ENCODE assay signal across 9 mouse cellular contexts in the genomic region with DNA sequence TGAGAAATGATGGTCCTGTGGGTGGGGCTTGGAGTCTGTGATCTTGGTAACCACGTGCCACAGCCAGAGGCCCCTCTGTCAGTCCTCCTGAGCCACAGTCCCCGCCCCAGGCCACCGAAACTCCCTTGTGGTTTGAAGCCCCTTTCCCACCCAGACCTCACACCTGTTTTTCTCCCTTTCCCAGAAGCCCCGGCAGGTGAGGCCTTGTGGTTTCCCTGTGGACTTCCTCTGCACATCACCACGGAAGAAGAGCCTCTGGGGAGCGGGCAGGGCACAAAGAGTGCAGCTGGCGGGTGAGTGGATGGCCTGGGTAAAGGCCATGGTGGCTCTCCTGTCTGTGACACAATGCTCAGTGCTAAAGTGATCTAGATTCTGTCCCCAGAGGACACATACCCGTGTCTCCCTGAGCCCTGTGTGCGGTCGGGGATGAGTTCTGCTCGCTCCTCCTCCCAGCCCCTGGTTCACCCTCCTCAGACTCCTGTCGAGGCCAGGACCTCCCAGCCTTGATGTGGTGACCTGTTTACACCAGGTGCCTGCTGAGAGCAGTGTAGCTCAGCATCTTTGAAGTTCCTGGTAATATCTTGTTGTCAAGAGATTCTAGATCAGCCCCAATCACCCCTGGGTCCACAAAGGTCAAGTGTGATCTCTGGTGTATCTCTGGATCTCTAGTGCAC. TPM values are rescaled to one million over a fixed set of nuclear protein-coding genes. Genes with fewer than 3 reads are reported as not detected.
DNase-seq lines count a peak whose midpoint lies in the region; ATAC-seq lines count a peak whose summit lies in the region.
"Had no signal": no experiment of that assay in that cellular context is flagged by ENCODE, and none has a peak within 500 bp of the region (broad histone marks: within the 10 kb centered on the region; RNA-seq: fewer than 3 reads in every experiment).

No protein-coding gene starts in this region.

- 36% methylated on average over 12 of the region's 12 CpGs for WGBS in liver, embryonic 11.5 days
- WGBS in hindbrain, embryonic 16.5 days = 62% methylated on average over 12 of the region's 12 CpGs
- 68% methylated on average over 12 of the region's 12 CpGs for WGBS in midbrain, embryonic 13.5 days

- H3K27me3 ChIP-seq in liver, embryonic 11.5 days (replicated peaks; ENCODE audit: control insufficient read depth, insufficient read depth, low read length) = peaks cover 16% of the 10 kb centered on the region
- no peaks in the 10 kb centered on the region for H3K27me3 ChIP-seq in hindbrain, embryonic 16.5 days (replicated peaks; ENCODE audit: control insufficient read depth, insufficient read depth, low read length)
- H3K27me3 ChIP-seq in midbrain, embryonic 13.5 days = peaks cover 10% of the 10 kb centered on the region; the same call in 1 of the 2 replicates

- peak overlapping the region; percentile 94 for H3K4me2 ChIP-seq in liver, embryonic 11.5 days
- H3K4me2 ChIP-seq in hindbrain, embryonic 16.5 days (ENCODE audit: low read length) = peak overlapping the region; percentile 76
- H3K4me2 ChIP-seq in midbrain, embryonic 13.5 days (replicated peaks) = peak overlapping the region; percentile 91; the same call in 1 of the 2 replicates

- H3K36me3 ChIP-seq in liver, embryonic 11.5 days (ENCODE audit: control insufficient read depth, insufficient read depth, low read length) = no peaks in the 10 kb centered on the region
- H3K36me3 ChIP-seq in hindbrain, embryonic 16.5 days (ENCODE audit: control insufficient read depth, insufficient read depth, low read length) = no peaks in the 10 kb centered on the region
- H3K36me3 ChIP-seq in midbrain, embryonic 13.5 days = no peaks in the 10 kb centered on the region

- peaks cover 26% of the 10 kb centered on the region for H3K4me1 ChIP-seq in liver, embryonic 11.5 days (replicated peaks; ENCODE audit: control insufficient read depth, insufficient read depth, low read length)
- H3K4me1 ChIP-seq in hindbrain, embryonic 16.5 days (ENCODE audit: control insufficient read depth, insufficient read depth, low read depth, low read length) = peaks cover 7% of the 10 kb centered on the region
- H3K4me1 ChIP-seq in midbrain, embryonic 13.5 days (replicated peaks) = peaks cover 32% of the 10 kb centered on the region

- H3K27ac ChIP-seq in liver, embryonic 11.5 days (ENCODE audit: low read depth, low read length) = no peak overlapping the region
- no peak overlapping the region for H3K27ac ChIP-seq in hindbrain, embryonic 16.5 days (ENCODE audit: low read depth, low read length)
- H3K27ac ChIP-seq in midbrain, embryonic 13.5 days = no peak overlapping the region
- H3K27ac ChIP-seq: liver, embryonic 14.5 days had no signal

- no peak for ATAC-seq in liver, embryonic 11.5 days (replicated peaks; ENCODE audit: low FRiP score)
- no peak for ATAC-seq in hindbrain, embryonic 16.5 days
- no peak for ATAC-seq in midbrain, embryonic 13.5 days

- DNase-seq in liver, embryonic 11.5 days (ENCODE audit: low spot score) = no peak
- no peak for DNase-seq in liver
- peak; percentile 95 for DNase-seq in thymus, postnatal 0 days (ENCODE audit: low spot score)
- no peak for DNase-seq in left cerebral cortex, adult 9 months (ENCODE audit: low spot score in 2 of 2)
- DNase-seq in kidney, postnatal 36 days = no peak
- no peak for DNase-seq in right cerebral cortex, adult 18-20 months

- H3K4me3 ChIP-seq in liver, embryonic 11.5 days (ENCODE audit: low read depth, low read length) = no peak overlapping the region
- no peak overlapping the region for H3K4me3 ChIP-seq in hindbrain, embryonic 16.5 days (ENCODE audit: low read length)
- 0 out of 2 replicates have a peak overlapping the region, but pooled peaks have one; percentile 72 for H3K4me3 ChIP-seq in midbrain, embryonic 13.5 days (replicated peaks)

- no peak overlapping the region for H3K9ac ChIP-seq in liver, embryonic 11.5 days (ENCODE audit: low read depth, low read length)
- H3K9ac ChIP-seq in hindbrain, embryonic 16.5 days (ENCODE audit: low read depth, low read length) = peak overlapping the region; percentile 76
- H3K9ac ChIP-seq in midbrain, embryonic 13.5 days (replicated peaks) = no peak overlapping the region
- H3K9ac ChIP-seq: liver, embryonic 14.5 days had no signal

- H3K9me3 ChIP-seq in liver, embryonic 11.5 days (ENCODE audit: control insufficient read depth, low read length) = no peaks in the 10 kb centered on the region
- no peaks in the 10 kb centered on the region for H3K9me3 ChIP-seq in hindbrain, embryonic 16.5 days (ENCODE audit: control insufficient read depth, low read length)
- H3K9me3 ChIP-seq in midbrain, embryonic 13.5 days = no peaks in the 10 kb centered on the region

RNA-seq across cellular contexts. Expression of gene Tha1, which starts 1.2 kb away (rescaled TPM):
- polyA plus RNA-seq in liver, embryonic 11.5 days (2014; fragmentation: Nextera tagmentation; extraction: Ambion mirVana) = 1.5 and 1.7 TPM in 2 replicates
- polyA plus RNA-seq in hindbrain, embryonic 16.5 days (2015; fragmentation: Nextera tagmentation; extraction: Ambion mirVana) = 4.5 and 5.5 TPM in 2 replicates
- polyA plus RNA-seq in midbrain, embryonic 13.5 days (2015; fragmentation: Nextera tagmentation; extraction: Ambion mirVana) = 2.6 and 3.0 TPM in 2 replicates
- polyA plus RNA-seq in thymus, postnatal 0 days (2015; fragmentation: Nextera tagmentation; extraction: Ambion mirVana) = 9.0 and 9.4 TPM in 2 replicates

RNA-seq across cellular contexts. Expression of gene Tmem235, which starts 11.5 kb away (rescaled TPM):
- not detected in 2 replicates for polyA plus RNA-seq in liver, embryonic 11.5 days (2014; fragmentation: Nextera tagmentation; extraction: Ambion mirVana)
- 0.08 TPM in 1 of 2 replicates, not detected in the other for polyA plus RNA-seq in hindbrain, embryonic 16.5 days (2015; fragmentation: Nextera tagmentation; extraction: Ambion mirVana)
- polyA plus RNA-seq in midbrain, embryonic 13.5 days (2015; fragmentation: Nextera tagmentation; extraction: Ambion mirVana) = not detected in 2 replicates
- not detected in 2 replicates for polyA plus RNA-seq in thymus, postnatal 0 days (2015; fragmentation: Nextera tagmentation; extraction: Ambion mirVana)
- polyA plus RNA-seq: liver, embryonic 14.5 days had no signal

RNA-seq across cellular contexts. Expression of gene Birc5, which starts 23.0 kb away (rescaled TPM):
- 430 and 440 TPM in 2 replicates for polyA plus RNA-seq in liver, embryonic 11.5 days (2014; fragmentation: Nextera tagmentation; extraction: Ambion mirVana)
- 37.9 and 42.9 TPM in 2 replicates for polyA plus RNA-seq in hindbrain, embryonic 16.5 days (2015; fragmentation: Nextera tagmentation; extraction: Ambion mirVana)
- 99.1 and 105 TPM in 2 replicates for polyA plus RNA-seq in midbrain, embryonic 13.5 days (2015; fragmentation: Nextera tagmentation; extraction: Ambion mirVana)
- polyA plus RNA-seq in thymus, postnatal 0 days (2015; fragmentation: Nextera tagmentation; extraction: Ambion mirVana) = 457 and 480 TPM in 2 replicates

RNA-seq across cellular contexts. Expression of gene Tk1, which starts 46.2 kb away (rescaled TPM):
- polyA plus RNA-seq in liver, embryonic 11.5 days (2014; fragmentation: Nextera tagmentation; extraction: Ambion mirVana) = 185 and 192 TPM in 2 replicates
- 19.6 and 21.2 TPM in 2 replicates for polyA plus RNA-seq in hindbrain, embryonic 16.5 days (2015; fragmentation: Nextera tagmentation; extraction: Ambion mirVana)
- 34.5 and 36.2 TPM in 2 replicates for polyA plus RNA-seq in midbrain, embryonic 13.5 days (2015; fragmentation: Nextera tagmentation; extraction: Ambion mirVana)
- polyA plus RNA-seq in thymus, postnatal 0 days (2015; fragmentation: Nextera tagmentation; extraction: Ambion mirVana) = 119 and 133 TPM in 2 replicates

RNA-seq across cellular contexts. Expression of gene Afmid, which starts 46.3 kb away (rescaled TPM):
- polyA plus RNA-seq in liver, embryonic 11.5 days (2014; fragmentation: Nextera tagmentation; extraction: Ambion mirVana) = 8.4 and 11.1 TPM in 2 replicates
- 7.0 and 8.5 TPM in 2 replicates for polyA plus RNA-seq in hindbrain, embryonic 16.5 days (2015; fragmentation: Nextera tagmentation; extraction: Ambion mirVana)
- 4.1 and 4.3 TPM in 2 replicates for polyA plus RNA-seq in midbrain, embryonic 13.5 days (2015; fragmentation: Nextera tagmentation; extraction: Ambion mirVana)
- polyA plus RNA-seq in thymus, postnatal 0 days (2015; fragmentation: Nextera tagmentation; extraction: Ambion mirVana) = 6.5 and 6.9 TPM in 2 replicates
